Mouse (Mus musculus) heart, postnatal 0 days (tissue): ENCODE data around the gene Tmem107. TPM values are rescaled to one million over a fixed set of nuclear protein-coding genes. Genes with fewer than 3 reads are reported as not detected.

Source experiments
- ATAC-seq: fragments of 200-750 bp; cut with Nextera tagmentation; 2 replicates; pipeline ENCODE4 v1.8.0; 2017; ENCODE audit warnings: low read depth, moderate number of reproducible peaks, moderate library complexity; ENCODE audit not compliant: insufficient read depth
- DNase-seq: peaks from one replicate; pipeline ENCODE4 v3.0.0-alpha.2; 2016; ENCODE audit warnings: low spot score
- H3K27ac ChIP-seq: fragments of 300-500 bp; sonication (generic); 2 replicates; pipeline ENCODE4 v1.5.1; 2014; ENCODE audit warnings: low read depth, mild to moderate bottlenecking
- H3K27me3 ChIP-seq: fragments of 300-500 bp; sonication (generic); 2 replicates; pipeline ENCODE4 v1.6.1; 2014; ENCODE audit warnings: low read length, mixed read lengths; ENCODE audit not compliant: control insufficient read depth, insufficient read depth
- H3K36me3 ChIP-seq: fragments of 300-500 bp; sonication (generic); replicated peaks from 2 replicates; pipeline ENCODE4 v1.6.1; 2014; ENCODE audit warnings: low read length, mixed read lengths; ENCODE audit not compliant: control insufficient read depth, insufficient read depth
- H3K4me1 ChIP-seq: fragments of 300-500 bp; sonication (generic); 2 replicates; pipeline ENCODE4 v1.6.1; 2014; ENCODE audit warnings: antibody characterized with exemption; ENCODE audit not compliant: control insufficient read depth, insufficient read depth
- H3K4me2 ChIP-seq: fragments of 300-500 bp; sonication (generic); 2 replicates; pipeline ENCODE4 v1.6.1; 2014; ENCODE audit warnings: low read depth, mild to moderate bottlenecking, low read length, moderate library complexity
- H3K4me3 ChIP-seq: fragments of 300-500 bp; sonication (generic); 2 replicates; pipeline ENCODE4 v1.5.1; 2014; ENCODE audit warnings: low read depth, low read length
- H3K9ac ChIP-seq: fragments of 300-500 bp; sonication (generic); replicated peaks from 2 replicates; pipeline ENCODE4 v1.6.1; 2014; ENCODE audit warnings: low read depth, low read length, mixed read lengths
- H3K9me3 ChIP-seq: fragments of 300-500 bp; sonication (generic); replicated peaks from 2 replicates; pipeline ENCODE4 v1.6.1; 2016; ENCODE audit warnings: low read length; ENCODE audit not compliant: control insufficient read depth
- CTCF ChIP-seq: IDR thresholded peaks from 2 replicates; pipeline ENCODE4 v1.5.1; 2016; ENCODE audit warnings: antibody characterized with exemption, control low read depth, low read depth
- EP300 ChIP-seq: IDR thresholded peaks from 2 replicates; pipeline ENCODE4 v1.6.1; 2016; ENCODE audit warnings: antibody characterized with exemption, low read depth
- WGBS: fragments of 180-500 bp; shearing (Covaris S2); extraction: QIAGEN DNeasy Blood & Tissue Kit; methylation state at CpG from one replicate; pipeline ENCODE4 v1.1.7; 2014; 5-methylcytosine and 5-hydroxymethylcytosine counted together
- polyA plus RNA-seq: library from polyadenylated mRNA; unstranded; fragments of >200 nt; fragmentation: Nextera tagmentation; extraction: Ambion mirVana; gene quantifications from 2 replicates; pipeline ENCODE4 v1.2.1, GENCODE M21; 2015
- total RNA-seq: library from RNA; depleted of rRNA; stranded (reverse); fragments of >200 nt; gene quantifications from 2 replicates; pipeline ENCODE4 v1.2.3, GENCODE M21; 2014; ENCODE audit warnings: low replicate concordance

The Tmem107 gene
- total and polyA plus RNA-seq, 2 experiments from 2014 or later = 10.9 to 18.3 TPM

DNA sequence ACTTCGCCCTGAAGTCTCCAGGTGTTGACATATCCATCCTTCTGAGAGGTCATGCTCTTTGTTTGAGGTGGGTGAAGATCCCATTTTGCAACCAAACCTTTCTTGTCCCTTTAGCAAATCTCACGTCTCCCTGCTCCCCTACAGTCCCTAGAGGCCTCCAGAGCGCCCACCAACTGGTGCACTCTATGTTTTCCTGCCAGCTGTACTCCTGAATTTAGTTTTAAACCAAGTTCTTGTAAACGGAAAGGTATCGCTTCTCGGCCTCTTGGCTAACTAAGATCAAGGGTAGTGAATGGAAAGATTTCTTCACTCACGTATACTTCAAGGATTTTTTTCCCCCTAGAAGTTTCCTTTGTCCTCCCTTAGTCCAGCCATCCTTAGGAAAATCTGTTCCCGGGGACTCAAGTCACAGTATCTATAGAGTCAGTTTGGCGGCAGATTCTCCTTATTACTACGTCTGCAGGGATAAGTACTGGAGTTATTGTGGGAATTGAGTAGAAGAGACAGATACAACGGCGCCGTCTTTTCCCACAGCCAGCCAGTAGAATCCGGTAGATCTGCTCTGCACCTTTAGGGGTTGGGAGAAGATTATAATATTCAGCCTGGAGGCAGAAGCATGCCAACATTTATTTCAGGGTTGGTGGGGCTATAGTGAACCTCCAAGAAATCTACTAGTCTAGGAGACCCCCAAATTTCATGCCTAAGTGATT, 49.0 kb downstream of the Tmem107 start:
- Histone ChIP-seq H3K9me3 (no peaks in the 10 kb centered on the region), H3K9ac (no peak overlapping the region), H3K4me1 (peaks cover 26% of the 10 kb centered on the region), H3K4me3 (no peak overlapping the region), H3K27ac (no peak overlapping the region), H3K4me2 (peak overlapping the region; percentile 90), H3K27me3 (no peaks in the 10 kb centered on the region), H3K36me3 (no peaks in the 10 kb centered on the region)
- ATAC-seq (no peak), DNase-seq (no peak)
- TF ChIP-seq EP300 (no peak), CTCF (no peak)
- WGBS = 64% methylated on average over 14 of the region's 14 CpGs

DNA sequence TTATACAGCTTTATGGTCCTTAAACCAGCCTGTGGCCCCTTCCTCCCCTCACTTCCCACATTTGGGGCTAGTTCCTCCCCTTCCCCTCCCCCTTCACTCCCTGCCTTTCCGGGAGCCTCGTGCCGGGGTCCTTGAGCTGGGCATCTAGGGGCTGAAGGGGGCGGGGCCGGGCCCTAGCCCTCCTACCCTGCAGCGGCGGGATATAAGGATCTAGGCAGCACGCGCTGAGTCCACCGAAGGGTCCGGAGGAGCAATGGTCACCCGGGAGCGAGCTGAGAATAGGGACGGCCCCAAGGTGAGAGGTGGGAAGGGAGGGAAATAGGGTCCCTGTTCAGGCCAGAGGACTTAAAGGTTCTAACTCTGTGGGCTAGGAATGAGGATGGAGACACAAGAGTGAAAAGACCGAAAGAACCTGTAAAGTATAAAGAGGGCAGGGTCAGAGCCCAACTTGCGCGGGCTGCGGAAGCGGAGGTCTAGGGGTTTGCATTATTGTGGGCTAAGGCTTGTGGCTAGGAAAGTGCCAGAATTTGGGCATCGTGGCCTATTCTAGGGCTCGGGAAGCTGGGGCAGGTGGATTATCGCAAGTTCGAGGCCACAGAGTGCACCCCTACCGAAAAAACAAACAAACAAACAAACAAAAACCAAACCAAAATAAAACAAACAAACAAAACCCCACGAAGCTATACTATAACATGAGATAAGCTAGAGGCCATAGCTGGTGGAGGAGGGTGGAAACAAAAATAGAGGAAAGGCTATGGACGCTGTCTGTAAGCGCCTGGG, 49.8 kb downstream of the Tmem107 start, which contains the start of gene Hes7:
Gene Hes7, plus strand, starts transcription at position 184 of the 780 bp plus-strand sequence.
- 8% methylated on average over 27 of the region's 27 CpGs for WGBS
- Histone ChIP-seq H3K4me2 (peak within 1 kb of the TSS; percentile 90), H3K27ac (0 out of 2 replicates have a peak within 1 kb of the TSS, but pooled peaks have one; percentile 9), H3K4me1 (peaks cover 26% of the 10 kb centered on the region), H3K4me3 (peak within 1 kb of the TSS; percentile 68), H3K9me3 (no peaks in the 10 kb centered on the region), H3K36me3 (no peaks in the 10 kb centered on the region), H3K9ac (peak within 1 kb of the TSS; percentile 60), H3K27me3 (no peaks in the 10 kb centered on the region)
- ATAC-seq (no peak), DNase-seq (no peak)
- TF ChIP-seq CTCF (no peak), EP300 (no peak)

DNA sequence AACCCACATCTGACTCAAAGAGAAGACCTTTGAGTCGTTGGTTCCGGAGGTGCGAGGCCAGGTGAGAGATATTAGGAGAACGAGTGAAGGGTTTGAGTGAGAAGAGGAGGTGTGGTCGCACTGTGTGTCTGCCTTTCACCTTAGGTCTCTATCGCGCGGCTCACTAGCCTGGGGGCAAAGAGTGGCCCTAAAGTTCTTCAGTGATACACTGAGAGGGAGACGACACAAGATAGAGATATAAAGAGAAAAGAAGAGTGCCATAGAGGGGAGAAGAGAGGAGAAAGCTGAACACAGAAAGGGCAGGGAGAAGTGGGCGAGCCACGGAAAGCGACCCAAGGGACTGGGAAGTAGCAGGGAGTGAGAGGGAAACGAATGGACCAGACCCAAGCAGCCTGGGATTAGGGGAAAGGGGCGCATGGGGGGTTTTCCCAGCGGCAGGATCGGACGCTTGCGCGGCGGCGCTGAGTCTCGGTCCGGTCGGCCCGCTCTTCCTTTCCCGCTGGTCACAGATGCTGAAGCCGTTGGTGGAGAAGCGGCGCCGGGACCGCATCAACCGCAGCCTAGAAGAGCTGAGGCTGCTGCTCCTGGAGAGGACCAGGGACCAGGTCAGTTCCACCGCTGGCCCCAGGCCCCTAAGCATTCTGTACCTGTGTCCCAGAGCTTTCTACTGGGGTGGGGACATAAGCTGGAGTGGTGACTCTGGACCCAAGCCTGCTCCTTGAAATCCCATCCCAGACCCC, 50.6 kb downstream of the Tmem107 start:
- DNase-seq = no peak
- Histone ChIP-seq H3K4me1 (peaks cover 33% of the 10 kb centered on the region), H3K27me3 (no peaks in the 10 kb centered on the region), H3K9me3 (no peaks in the 10 kb centered on the region), H3K9ac (peak overlapping the region; percentile 60), H3K4me3 (peak overlapping the region; percentile 68), H3K36me3 (no peaks in the 10 kb centered on the region), H3K27ac (peak overlapping the region; percentile 90), H3K4me2 (peak overlapping the region; percentile 90)
- 3% methylated on average over 33 of the region's 33 CpGs for WGBS
- no peak for ATAC-seq
- TF ChIP-seq EP300 (no peak), CTCF (no peak)

DNA sequence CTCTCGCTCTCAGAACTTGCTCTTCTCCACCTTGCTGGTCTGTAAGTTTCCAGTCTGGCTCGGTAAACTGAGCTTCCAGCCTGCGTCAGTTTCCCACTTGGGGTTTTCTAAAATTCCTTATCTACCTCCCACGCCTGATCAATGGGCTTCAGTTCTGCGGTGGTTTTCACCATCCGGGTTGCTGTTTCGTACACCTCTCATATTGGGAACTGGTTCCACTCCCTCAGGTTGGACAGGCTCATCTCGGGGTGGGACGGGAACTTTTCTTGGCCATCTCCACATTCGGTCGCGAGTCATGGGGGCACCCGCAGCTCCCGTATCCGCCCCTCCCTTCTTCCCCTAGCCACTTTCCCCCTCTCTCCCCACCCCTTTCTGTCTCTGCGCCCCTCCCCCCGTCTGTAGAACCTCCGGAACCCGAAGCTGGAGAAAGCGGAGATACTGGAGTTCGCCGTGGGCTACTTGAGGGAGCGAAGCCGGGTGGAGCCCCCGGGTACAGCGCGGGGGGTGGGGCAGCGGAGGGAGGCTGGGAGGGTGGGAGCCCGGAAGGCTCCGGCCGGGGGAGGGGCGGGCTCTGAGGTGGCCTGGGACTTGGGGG, 51.2 kb downstream of the Tmem107 start:
- H3K36me3 ChIP-seq = no peaks in the 10 kb centered on the region
- H3K4me1 ChIP-seq = peaks cover 34% of the 10 kb centered on the region
- under 1% methylated on average over 31 of the region's 32 CpGs for WGBS
- H3K9ac ChIP-seq = peak overlapping the region; percentile 60
- H3K27ac ChIP-seq = peak overlapping the region; percentile 90
- H3K9me3 ChIP-seq = no peaks in the 10 kb centered on the region
- TF ChIP-seq CTCF (no peak), EP300 (no peak)
- DNase-seq (no peak), ATAC-seq (no peak)
- peak overlapping the region; percentile 68 for H3K4me3 ChIP-seq
- H3K27me3 ChIP-seq = no peaks in the 10 kb centered on the region
- H3K4me2 ChIP-seq = peak overlapping the region; percentile 90
